12 mouse cellular contexts compared by ENCODE assay signal in genomic region chr15:97999546-97999945, GRCm38 (mm10). TPM values are rescaled to one million over a fixed set of nuclear protein-coding genes. Genes with fewer than 3 reads are reported as not detected.
A peak's percentile ranks its signal among the peaks of the same experiment; 100 is the strongest.
DNase-seq lines count a peak whose midpoint lies in the region; ATAC-seq and TF ChIP-seq lines count a peak whose summit lies in the region.
"Had no signal": no experiment of that assay in that cellular context is flagged by ENCODE, and none has a peak within 500 bp of the region (broad histone marks: within the 10 kb centered on the region; RNA-seq: fewer than 3 reads in every experiment).

No protein-coding gene starts in this region.

- H3K27me3 ChIP-seq in forebrain, embryonic 13.5 days: peaks cover 13% of the 10 kb centered on the region
- H3K27me3 ChIP-seq in forebrain, embryonic 15.5 days: peaks cover 22% of the 10 kb centered on the region; the same call in 1 of the 2 replicates
- peaks cover 20% of the 10 kb centered on the region for H3K27me3 ChIP-seq in midbrain, embryonic 12.5 days
- peaks cover 23% of the 10 kb centered on the region for H3K27me3 ChIP-seq in midbrain, postnatal 0 days (ENCODE audit: insufficient read depth, low read length)
- H3K27me3 ChIP-seq in limb, embryonic 11.5 days (ENCODE audit: control insufficient read depth, insufficient read depth, low read length): peaks cover 27% of the 10 kb centered on the region
- H3K27me3 ChIP-seq in neural tube, embryonic 14.5 days (ENCODE audit: control insufficient read depth, insufficient read depth, low read length): peaks cover 5% of the 10 kb centered on the region

- 44% methylated on average over 13 of the region's 13 CpGs for WGBS in forebrain, embryonic 13.5 days
- 45% methylated on average over 13 of the region's 13 CpGs for WGBS in forebrain, embryonic 15.5 days
- WGBS in midbrain, embryonic 12.5 days: 29% methylated on average over 13 of the region's 13 CpGs
- WGBS in midbrain, postnatal 0 days: 50% methylated on average over 13 of the region's 13 CpGs
- 16% methylated on average over 13 of the region's 13 CpGs for WGBS in limb, embryonic 11.5 days
- WGBS in neural tube, embryonic 14.5 days: 31% methylated on average over 13 of the region's 13 CpGs

- peaks cover 75% of the 10 kb centered on the region for H3K4me1 ChIP-seq in forebrain, embryonic 13.5 days
- H3K4me1 ChIP-seq in forebrain, embryonic 15.5 days: peaks cover 82% of the 10 kb centered on the region
- H3K4me1 ChIP-seq in midbrain, embryonic 12.5 days: peaks cover 56% of the 10 kb centered on the region
- H3K4me1 ChIP-seq in midbrain, postnatal 0 days (ENCODE audit: insufficient read depth, low read length): peaks cover 26% of the 10 kb centered on the region
- H3K4me1 ChIP-seq in limb, embryonic 11.5 days (ENCODE audit: control insufficient read depth, insufficient read depth, low read length): peaks cover 24% of the 10 kb centered on the region
- H3K4me1 ChIP-seq in neural tube, embryonic 14.5 days (ENCODE audit: control insufficient read depth, insufficient read depth, low read length): peaks cover 34% of the 10 kb centered on the region

- peaks cover 33% of the 10 kb centered on the region for H3K36me3 ChIP-seq in forebrain, embryonic 13.5 days (ENCODE audit: poor library complexity, severe bottlenecking)
- no peaks in the 10 kb centered on the region for H3K36me3 ChIP-seq in forebrain, embryonic 15.5 days
- peaks cover 44% of the 10 kb centered on the region for H3K36me3 ChIP-seq in midbrain, embryonic 12.5 days
- no peaks in the 10 kb centered on the region for H3K36me3 ChIP-seq in midbrain, postnatal 0 days (ENCODE audit: insufficient read depth, low read length)
- H3K36me3 ChIP-seq in limb, embryonic 11.5 days (ENCODE audit: control insufficient read depth, insufficient read depth, low read length): no peaks in the 10 kb centered on the region
- no peaks in the 10 kb centered on the region for H3K36me3 ChIP-seq in neural tube, embryonic 14.5 days (ENCODE audit: control insufficient read depth, insufficient read depth, low read length)
- H3K36me3 ChIP-seq: stomach, embryonic 15.5 days had no signal

- no peak for DNase-seq in midbrain, postnatal 0 days (ENCODE audit: low spot score)
- no peak for DNase-seq in limb, embryonic 11.5 days (ENCODE audit: low spot score)
- no peak for DNase-seq in gastrocnemius, adult 18-20 months (ENCODE audit: low spot score)
- no peak for DNase-seq in ovary, adult 18-20 months (ENCODE audit: low spot score)
- DNase-seq: cerebellum, adult 8-10 months; lung, embryonic 14.5 days; thymus, postnatal 36 days had no signal

- ATAC-seq in forebrain, embryonic 13.5 days: no peak
- no peak for ATAC-seq in forebrain, embryonic 15.5 days (replicated peaks)
- ATAC-seq in midbrain, embryonic 12.5 days (ENCODE audit: low FRiP score, low read depth): no peak
- no peak for ATAC-seq in midbrain, postnatal 0 days (ENCODE audit: low FRiP score)
- no peak for ATAC-seq in limb, embryonic 11.5 days (ENCODE audit: insufficient number of reproducible peaks, low FRiP score, low TSS enrichment, low read depth)
- ATAC-seq in neural tube, embryonic 14.5 days (ENCODE audit: low read depth): no peak

- TF ChIP-seq CTCF in midbrain, postnatal 0 days (IDR thresholded peaks at IDR 0.05): no peak

- no peaks in the 10 kb centered on the region for H3K9me3 ChIP-seq in forebrain, embryonic 13.5 days (replicated peaks)
- no peaks in the 10 kb centered on the region for H3K9me3 ChIP-seq in forebrain, embryonic 15.5 days
- H3K9me3 ChIP-seq in midbrain, embryonic 12.5 days: no peaks in the 10 kb centered on the region
- no peaks in the 10 kb centered on the region for H3K9me3 ChIP-seq in midbrain, postnatal 0 days (ENCODE audit: low read length)
- H3K9me3 ChIP-seq in limb, embryonic 11.5 days (ENCODE audit: control insufficient read depth, low read length): no peaks in the 10 kb centered on the region
- no peaks in the 10 kb centered on the region for H3K9me3 ChIP-seq in neural tube, embryonic 14.5 days (ENCODE audit: control insufficient read depth, low read length)
- H3K9me3 ChIP-seq: stomach, embryonic 15.5 days had no signal

- H3K4me3 ChIP-seq in forebrain, embryonic 13.5 days: no peak overlapping the region
- H3K4me3 ChIP-seq in forebrain, embryonic 15.5 days: no peak overlapping the region
- H3K4me3 ChIP-seq in midbrain, embryonic 12.5 days: no peak overlapping the region
- H3K4me3 ChIP-seq in midbrain, postnatal 0 days (ENCODE audit: low read depth, low read length): no peak overlapping the region
- H3K4me3 ChIP-seq in limb, embryonic 11.5 days (ENCODE audit: low read depth, low read length): 0 out of 2 replicates have a peak overlapping the region, but pooled peaks have one; percentile 5
- no peak overlapping the region for H3K4me3 ChIP-seq in neural tube, embryonic 14.5 days (ENCODE audit: low read depth, low read length)
- H3K4me3 ChIP-seq: stomach, embryonic 15.5 days had no signal

- no peak overlapping the region for H3K9ac ChIP-seq in forebrain, embryonic 13.5 days
- H3K9ac ChIP-seq in forebrain, embryonic 15.5 days (replicated peaks): no peak overlapping the region
- H3K9ac ChIP-seq in midbrain, embryonic 12.5 days (replicated peaks): 0 out of 2 replicates have a peak overlapping the region, but pooled peaks have one; percentile 8
- no peak overlapping the region for H3K9ac ChIP-seq in midbrain, postnatal 0 days (replicated peaks; ENCODE audit: low read length, poor library complexity, severe bottlenecking)
- no peak overlapping the region for H3K9ac ChIP-seq in limb, embryonic 11.5 days (ENCODE audit: low read length)
- 0 out of 2 replicates have a peak overlapping the region, but pooled peaks have one; percentile 8 for H3K9ac ChIP-seq in neural tube, embryonic 14.5 days (replicated peaks; ENCODE audit: low read depth, low read length)
- H3K9ac ChIP-seq: lung, embryonic 14.5 days; stomach, embryonic 15.5 days had no signal

- peak overlapping the region; percentile 17; the same call in 1 of the 2 replicates for H3K4me2 ChIP-seq in forebrain, embryonic 13.5 days
- no peak overlapping the region for H3K4me2 ChIP-seq in forebrain, embryonic 15.5 days (replicated peaks)
- H3K4me2 ChIP-seq in midbrain, embryonic 12.5 days (replicated peaks): peak overlapping the region; percentile 16
- H3K4me2 ChIP-seq in midbrain, postnatal 0 days (ENCODE audit: low read depth, low read length, poor library complexity, severe bottlenecking): no peak overlapping the region
- peak overlapping the region; percentile 27; the same call in 1 of the 2 replicates for H3K4me2 ChIP-seq in limb, embryonic 11.5 days (ENCODE audit: low read depth, severe bottlenecking)
- H3K4me2 ChIP-seq in neural tube, embryonic 14.5 days (ENCODE audit: low read depth, low read length): no peak overlapping the region
- H3K4me2 ChIP-seq: lung, embryonic 14.5 days; stomach, embryonic 15.5 days had no signal

- no peak overlapping the region for H3K27ac ChIP-seq in forebrain, embryonic 13.5 days
- no peak overlapping the region for H3K27ac ChIP-seq in forebrain, embryonic 15.5 days (replicated peaks)
- H3K27ac ChIP-seq in midbrain, embryonic 12.5 days (replicated peaks): no peak overlapping the region
- no peak overlapping the region for H3K27ac ChIP-seq in midbrain, postnatal 0 days (ENCODE audit: low read depth, low read length)
- no peak overlapping the region for H3K27ac ChIP-seq in limb, embryonic 11.5 days (replicated peaks; ENCODE audit: low read depth, low read length)
- no peak overlapping the region for H3K27ac ChIP-seq in neural tube, embryonic 14.5 days (ENCODE audit: low read depth, low read length)
- H3K27ac ChIP-seq: stomach, embryonic 15.5 days had no signal

RNA-seq across cellular contexts. Expression of gene Col2a1, which starts 4.9 kb away (rescaled TPM):
- 31.8 and 39.6 TPM in 2 replicates for polyA plus RNA-seq in forebrain, embryonic 13.5 days (2015; fragmentation: Nextera tagmentation; extraction: Ambion mirVana)
- polyA plus RNA-seq in forebrain, embryonic 15.5 days (2015; fragmentation: Nextera tagmentation; extraction: Ambion mirVana): 25.6 and 25.8 TPM in 2 replicates
- 137 and 194 TPM in 2 replicates for polyA plus RNA-seq in midbrain, embryonic 12.5 days (2016; fragmentation: Nextera tagmentation; extraction: Ambion mirVana)
- total RNA-seq in midbrain, postnatal 0 days (2014; rRNA removed): 13.8 and 17.8 TPM in 2 replicates
- 4.9 and 6.2 TPM in 2 replicates for polyA plus RNA-seq in midbrain, postnatal 0 days (2015; fragmentation: Nextera tagmentation; extraction: Ambion mirVana)
- polyA plus RNA-seq in limb, embryonic 11.5 days (2014; fragmentation: Nextera tagmentation; extraction: Ambion mirVana): 237 and 243 TPM in 2 replicates
- polyA plus RNA-seq in neural tube, embryonic 14.5 days (2014; fragmentation: Nextera tagmentation; extraction: Ambion mirVana): 11.3 and 26.0 TPM in 2 replicates
- total RNA-seq in gastrocnemius, adult 18-20 months (2021): under 1 TPM; 0.19 to 0.37 TPM

RNA-seq across cellular contexts. Expression of gene Tmem106c, which starts 35.5 kb away (rescaled TPM):
- polyA plus RNA-seq in forebrain, embryonic 13.5 days (2015; fragmentation: Nextera tagmentation; extraction: Ambion mirVana): 46.9 and 56.2 TPM in 2 replicates
- 60.8 and 66.2 TPM in 2 replicates for polyA plus RNA-seq in forebrain, embryonic 15.5 days (2015; fragmentation: Nextera tagmentation; extraction: Ambion mirVana)
- 52.8 and 58.2 TPM in 2 replicates for polyA plus RNA-seq in midbrain, embryonic 12.5 days (2016; fragmentation: Nextera tagmentation; extraction: Ambion mirVana)
- 40.3 and 57.7 TPM in 2 replicates for total RNA-seq in midbrain, postnatal 0 days (2014; rRNA removed)
- polyA plus RNA-seq in midbrain, postnatal 0 days (2015; fragmentation: Nextera tagmentation; extraction: Ambion mirVana): 43.8 and 49.2 TPM in 2 replicates
- polyA plus RNA-seq in limb, embryonic 11.5 days (2014; fragmentation: Nextera tagmentation; extraction: Ambion mirVana): 34.7 and 36.8 TPM in 2 replicates
- polyA plus RNA-seq in neural tube, embryonic 14.5 days (2014; fragmentation: Nextera tagmentation; extraction: Ambion mirVana): 51.0 and 53.6 TPM in 2 replicates
- total RNA-seq in gastrocnemius, adult 18-20 months (2021): 1 to 10 TPM; 5.8 to 7.4 TPM

Comparison
In these comparisons a context has a peak if more than half of its experiments do, and no peak if none do; other contexts are left out.
1. H3K4me2 ChIP-seq: peak in forebrain, embryonic 13.5 days (single experiment), midbrain, embryonic 12.5 days (single experiment) and limb, embryonic 11.5 days (single experiment); none in forebrain, embryonic 15.5 days (single experiment), midbrain, postnatal 0 days (single experiment) and neural tube, embryonic 14.5 days (single experiment).
2. H3K9ac ChIP-seq: peak in midbrain, embryonic 12.5 days (single experiment) and neural tube, embryonic 14.5 days (single experiment); none in forebrain, embryonic 13.5 days (single experiment), forebrain, embryonic 15.5 days (single experiment), midbrain, postnatal 0 days (single experiment) and limb, embryonic 11.5 days (single experiment).